Mouse (Mus musculus): Measurements from ENCODE around the gene Ttc23. TPM values are rescaled to one million over a fixed set of nuclear protein-coding genes. Genes with fewer than 3 reads are reported as not detected.

Ttc23 gene
- polyA plus RNA-seq, 1 experiment from 2014 or later, result 5.4 TPM

GRCm38 (mm10) chr7:67622151-67622550 lies 25.1 kb upstream of the Ttc23 start:
- Histone ChIP-seq H3K9ac (no peak overlapping the region), H3K4me2 (no peak overlapping the region), H3K27ac (no peak overlapping the region), H3K4me3 (no peak overlapping the region), H3K27me3 (replicated peaks) (no peaks in the 10 kb centered on the region), H3K9me3 (replicated peaks) (no peaks in the 10 kb centered on the region), H3K4me1 (no peaks in the 10 kb centered on the region), H3K36me3 (peaks cover 2% of the 10 kb centered on the region; the same call in 1 of the 2 replicates)
- WGBS (ENCODE audit: insufficient replicate concordance), result 77% methylated on average over 3 of the region's 3 CpGs
- ATAC-seq, result no peak

GRCm38 (mm10) chr7:67626671-67627070 lies 20.5 kb upstream of the Ttc23 start:
- Histone ChIP-seq H3K27me3 (replicated peaks) (no peaks in the 10 kb centered on the region), H3K4me1 (no peaks in the 10 kb centered on the region), H3K4me3 (no peak overlapping the region), H3K27ac (no peak overlapping the region), H3K36me3 (peaks cover 2% of the 10 kb centered on the region; the same call in 1 of the 2 replicates), H3K9ac (no peak overlapping the region), H3K9me3 (replicated peaks) (no peaks in the 10 kb centered on the region), H3K4me2 (no peak overlapping the region)
- 75% methylated on average over 5 of the region's 5 CpGs for WGBS (ENCODE audit: insufficient replicate concordance)
- no peak for ATAC-seq

- H3K4me3 ChIP-seq, result no peak overlapping the region
- no peak overlapping the region for H3K9ac ChIP-seq
- no peaks in the 10 kb centered on the region for H3K27me3 ChIP-seq (replicated peaks)
- no peak overlapping the region for H3K4me2 ChIP-seq
- no peak for ATAC-seq
- 0 out of 2 replicates have a peak, but pooled peaks cover 3% of the 10 kb centered on the region for H3K4me1 ChIP-seq
- peaks cover 2% of the 10 kb centered on the region; the same call in 1 of the 2 replicates for H3K36me3 ChIP-seq
- H3K27ac ChIP-seq, result no peak overlapping the region
- WGBS (ENCODE audit: insufficient replicate concordance), result 48% methylated on average over 5 of the region's 5 CpGs
- no peaks in the 10 kb centered on the region for H3K9me3 ChIP-seq (replicated peaks)
These were observed 17.5 kb upstream of the Ttc23 start for GRCm38 (mm10) chr7:67629681-67630080.

GRCm38 (mm10) chr7:67630817-67631216 lies 16.4 kb upstream of the Ttc23 start:
- 25% methylated on average over 2 of the region's 2 CpGs for WGBS (ENCODE audit: insufficient replicate concordance)
- H3K4me1 ChIP-seq, result 0 out of 2 replicates have a peak, but pooled peaks cover 3% of the 10 kb centered on the region
- peaks cover 2% of the 10 kb centered on the region; the same call in 1 of the 2 replicates for H3K36me3 ChIP-seq
- H3K27ac ChIP-seq, result no peak overlapping the region
- no peak overlapping the region for H3K4me2 ChIP-seq
- no peak overlapping the region for H3K4me3 ChIP-seq
- ATAC-seq, result no peak
- no peaks in the 10 kb centered on the region for H3K27me3 ChIP-seq (replicated peaks)
- no peaks in the 10 kb centered on the region for H3K9me3 ChIP-seq (replicated peaks)
- no peak overlapping the region for H3K9ac ChIP-seq

- Histone ChIP-seq H3K9ac (no peak overlapping the region), H3K9me3 (replicated peaks) (no peaks in the 10 kb centered on the region), H3K4me2 (no peak overlapping the region), H3K36me3 (no peaks in the 10 kb centered on the region), H3K27me3 (replicated peaks) (no peaks in the 10 kb centered on the region), H3K4me1 (0 out of 2 replicates have a peak, but pooled peaks cover 3% of the 10 kb centered on the region), H3K4me3 (no peak overlapping the region), H3K27ac (no peak overlapping the region)
- ATAC-seq, result no peak
- WGBS (ENCODE audit: insufficient replicate concordance), result 71% methylated on average over 5 of the region's 5 CpGs
These were observed 14.8 kb upstream of the Ttc23 start for GRCm38 (mm10) chr7:67632380-67632779.

- H3K27ac ChIP-seq, result no peak overlapping the region
- no peak for ATAC-seq
- no peak overlapping the region for H3K4me3 ChIP-seq
- H3K36me3 ChIP-seq, result no peaks in the 10 kb centered on the region; the same call in 1 of the 2 replicates
- H3K27me3 ChIP-seq (replicated peaks), result no peaks in the 10 kb centered on the region
- H3K4me2 ChIP-seq, result no peak overlapping the region
- WGBS (ENCODE audit: insufficient replicate concordance), result 82% methylated on average over 3 of the region's 3 CpGs
- 0 out of 2 replicates have a peak, but pooled peaks cover 3% of the 10 kb centered on the region for H3K4me1 ChIP-seq
- H3K9ac ChIP-seq, result no peak overlapping the region
- H3K9me3 ChIP-seq (replicated peaks), result no peaks in the 10 kb centered on the region
These were observed 13.0 kb upstream of the Ttc23 start for GRCm38 (mm10) chr7:67634210-67634609.

GRCm38 (mm10) chr7:67636161-67636560 lies 11.0 kb upstream of the Ttc23 start:
- 80% methylated on average over 2 of the region's 2 CpGs for WGBS (ENCODE audit: insufficient replicate concordance)
- Histone ChIP-seq H3K4me3 (no peak overlapping the region), H3K4me2 (no peak overlapping the region), H3K27ac (no peak overlapping the region), H3K9ac (no peak overlapping the region), H3K9me3 (replicated peaks) (no peaks in the 10 kb centered on the region), H3K36me3 (peaks cover 6% of the 10 kb centered on the region; the same call in 1 of the 2 replicates), H3K4me1 (0 out of 2 replicates have a peak, but pooled peaks cover 3% of the 10 kb centered on the region), H3K27me3 (replicated peaks) (no peaks in the 10 kb centered on the region)
- ATAC-seq, result no peak

GRCm38 (mm10) chr7:67639006-67639405 lies 8.2 kb upstream of the Ttc23 start:
- Histone ChIP-seq H3K9ac (no peak overlapping the region), H3K4me2 (no peak overlapping the region), H3K4me1 (peaks cover 8% of the 10 kb centered on the region), H3K9me3 (replicated peaks) (no peaks in the 10 kb centered on the region), H3K27ac (no peak overlapping the region), H3K36me3 (peaks cover 6% of the 10 kb centered on the region; the same call in 1 of the 2 replicates), H3K4me3 (no peak overlapping the region), H3K27me3 (replicated peaks) (no peaks in the 10 kb centered on the region)
- no peak for ATAC-seq
- 94% methylated on average over 3 of the region's 3 CpGs for WGBS (ENCODE audit: insufficient replicate concordance)

GRCm38 (mm10) chr7:67642955-67643354 lies 4.3 kb upstream of the Ttc23 start:
- no peak overlapping the region for H3K9ac ChIP-seq
- ATAC-seq, result no peak
- H3K27me3 ChIP-seq (replicated peaks), result no peaks in the 10 kb centered on the region
- no peak overlapping the region for H3K4me3 ChIP-seq
- H3K4me1 ChIP-seq, result peaks cover 21% of the 10 kb centered on the region
- WGBS (ENCODE audit: insufficient replicate concordance), result 89% methylated on average over 9 of the region's 9 CpGs
- H3K27ac ChIP-seq, result no peak overlapping the region
- H3K4me2 ChIP-seq, result no peak overlapping the region
- no peaks in the 10 kb centered on the region for H3K9me3 ChIP-seq (replicated peaks)
- H3K36me3 ChIP-seq, result peaks cover 6% of the 10 kb centered on the region; the same call in 1 of the 2 replicates

- peaks cover 6% of the 10 kb centered on the region; the same call in 1 of the 2 replicates for H3K36me3 ChIP-seq
- H3K4me1 ChIP-seq, result peaks cover 21% of the 10 kb centered on the region
- no peak overlapping the region for H3K27ac ChIP-seq
- peak overlapping the region; percentile 71 for H3K4me3 ChIP-seq
- H3K27me3 ChIP-seq (replicated peaks), result no peaks in the 10 kb centered on the region
- H3K9me3 ChIP-seq (replicated peaks), result no peaks in the 10 kb centered on the region
- peak overlapping the region; percentile 86 for H3K4me2 ChIP-seq
- peak overlapping the region; percentile 80 for H3K9ac ChIP-seq
- ATAC-seq, result no peak
- WGBS (ENCODE audit: insufficient replicate concordance), result 44% methylated on average over 8 of the region's 8 CpGs
These were observed 2.9 kb upstream of the Ttc23 start for GRCm38 (mm10) chr7:67644291-67644690.

GRCm38 (mm10) chr7:67644833-67645680 lies 2.2 kb upstream of the Ttc23 start, which contains the start of gene Lrrc28:
TSS of gene Lrrc28 (minus strand) at chr7:67645268.
- Histone ChIP-seq H3K4me1 (peaks cover 21% of the 10 kb centered on the region), H3K4me3 (peak within 1 kb of the TSS; percentile 71), H3K27me3 (replicated peaks) (no peaks in the 10 kb centered on the region), H3K4me2 (peak within 1 kb of the TSS; percentile 86), H3K36me3 (peaks cover 6% of the 10 kb centered on the region; the same call in 1 of the 2 replicates), H3K9me3 (replicated peaks) (no peaks in the 10 kb centered on the region), H3K27ac (peak within 1 kb of the TSS; percentile 81), H3K9ac (peak within 1 kb of the TSS; percentile 86)
- ATAC-seq, result peak; percentile 98
- under 1% methylated on average over 55 of the region's 55 CpGs for WGBS (ENCODE audit: insufficient replicate concordance)

- peak overlapping the region; percentile 86 for H3K4me2 ChIP-seq
- no peaks in the 10 kb centered on the region for H3K27me3 ChIP-seq (replicated peaks)
- H3K4me1 ChIP-seq, result peaks cover 21% of the 10 kb centered on the region
- H3K27ac ChIP-seq, result peak overlapping the region; percentile 81
- H3K4me3 ChIP-seq, result peak overlapping the region; percentile 71
- under 1% methylated on average over 15 of the region's 15 CpGs for WGBS (ENCODE audit: insufficient replicate concordance)
- H3K9me3 ChIP-seq (replicated peaks), result no peaks in the 10 kb centered on the region
- peaks cover 5% of the 10 kb centered on the region; the same call in 1 of the 2 replicates for H3K36me3 ChIP-seq
- ATAC-seq, result peak; percentile 6; the same call in 1 of the 2 replicates
- H3K9ac ChIP-seq, result peak overlapping the region; percentile 86
These were observed 1.6 kb upstream of the Ttc23 start for GRCm38 (mm10) chr7:67645681-67646014.

Data from liver, embryonic 12.5 days (tissue).